ENCODE assay signal across 13 mouse cellular contexts in genomic region chr7:142025196-142025595, GRCm38 (mm10). TPM values are rescaled to one million over a fixed set of nuclear protein-coding genes. Genes with fewer than 3 reads are reported as not detected.
DNase-seq lines count a peak whose midpoint lies in the region; ATAC-seq and TF ChIP-seq lines count a peak whose summit lies in the region.
"Had no signal": no experiment of that assay in that cellular context is flagged by ENCODE, and none has a peak within 500 bp of the region (broad histone marks: within the 10 kb centered on the region; RNA-seq: fewer than 3 reads in every experiment).

No protein-coding gene starts in this region.

- no peaks in the 10 kb centered on the region for H3K27me3 ChIP-seq in erythroblast, embryonic 14.5 days (ENCODE audit: control insufficient read depth)
- no peaks in the 10 kb centered on the region for H3K27me3 ChIP-seq in kidney, adult 2 months (replicated peaks; ENCODE audit: control insufficient read depth, insufficient read depth, low read length)
- no peaks in the 10 kb centered on the region for H3K27me3 ChIP-seq in neural tube, embryonic 13.5 days

- no peak overlapping the region for H3K27ac ChIP-seq in kidney, adult 2 months (ENCODE audit: insufficient read depth, low read depth, low read length)
- H3K27ac ChIP-seq in neural tube, embryonic 13.5 days (replicated peaks), result 0 out of 2 replicates have a peak overlapping the region, but pooled peaks have one; percentile 6

- H3K36me3 ChIP-seq in erythroblast, embryonic 14.5 days (ENCODE audit: control insufficient read depth), result peaks cover 72% of the 10 kb centered on the region
- no peaks in the 10 kb centered on the region for H3K36me3 ChIP-seq in kidney, adult 2 months (ENCODE audit: control insufficient read depth, insufficient read depth, low read length)
- no peaks in the 10 kb centered on the region for H3K36me3 ChIP-seq in neural tube, embryonic 13.5 days

- no peak for DNase-seq in kidney, adult 2 months
- DNase-seq in kidney, postnatal 10 days, result no peak
- DNase-seq in neural tube, embryonic 10.5 days (ENCODE audit: extremely low spot score, low spot score), result no peak
- no peak for DNase-seq in embryo, embryonic 11 days
- DNase-seq: gastrocnemius, postnatal 10 days; left cerebral cortex, postnatal 4 days; thymus, adult 18-20 months had no signal

- no peak for TF ChIP-seq POLR2A in kidney, adult 2 months (IDR thresholded peaks at IDR 0.05; ENCODE audit: low read depth, low read length)

- H3K9me3 ChIP-seq in erythroblast, embryonic 14.5 days (ENCODE audit: control insufficient read depth, low read length), result no peaks in the 10 kb centered on the region
- H3K9me3 ChIP-seq in neural tube, embryonic 13.5 days, result no peaks in the 10 kb centered on the region
- H3K9me3 ChIP-seq: G1E had no signal

- H3K9ac ChIP-seq in neural tube, embryonic 13.5 days, result no peak overlapping the region

- no peak overlapping the region for H3K4me2 ChIP-seq in neural tube, embryonic 13.5 days

- ATAC-seq in erythroblast, adult 5-6 weeks (replicated peaks; ENCODE audit: low FRiP score, poor library complexity, severe bottlenecking), result no peak
- no peak for ATAC-seq in neural tube, embryonic 13.5 days (ENCODE audit: low read depth)
- ATAC-seq in megakaryocyte, adult 5-6 weeks (ENCODE audit: poor library complexity, severe bottlenecking), result no peak
- ATAC-seq: midbrain, embryonic 16.5 days had no signal

- no peak for TF ChIP-seq CTCF in kidney, adult 2 months (conservative IDR thresholded peaks at IDR 0.05; ENCODE audit: insufficient read depth, insufficient read length, low read depth, low read length)

- peak overlapping the region; percentile 68 for H3K4me3 ChIP-seq in erythroblast, embryonic 14.5 days (replicated peaks)
- peak overlapping the region; percentile 7; the same call in 1 of the 2 replicates for H3K4me3 ChIP-seq in kidney, adult 2 months (ENCODE audit: insufficient read depth, low read depth, low read length)
- H3K4me3 ChIP-seq in neural tube, embryonic 13.5 days, result no peak overlapping the region

- H3K4me1 ChIP-seq in erythroblast, embryonic 14.5 days (ENCODE audit: control insufficient read depth), result peaks cover 74% of the 10 kb centered on the region
- peaks cover 20% of the 10 kb centered on the region for H3K4me1 ChIP-seq in kidney, adult 2 months (ENCODE audit: control insufficient read depth, insufficient read depth, low read length)
- H3K4me1 ChIP-seq in neural tube, embryonic 13.5 days (replicated peaks), result peaks cover 40% of the 10 kb centered on the region

- 60% methylated on average over 2 of the region's 2 CpGs for WGBS in kidney, adult 2 months
- WGBS in neural tube, embryonic 13.5 days, result 55% methylated on average over 2 of the region's 2 CpGs

RNA-seq across cellular contexts. Expression of gene Mob2, which starts 35.7 kb away (rescaled TPM):
- 24.8 and 29.2 TPM in 2 replicates for polyA plus RNA-seq in erythroblast, embryonic 14.5 days (2012)
- 67.1 and 69.6 TPM in 2 replicates for total RNA-seq in erythroblast, adult 5-6 weeks (2015; ENCODE audit: low replicate concordance)
- total RNA-seq in erythroblast, adult 5-6 weeks (2017; ENCODE audit: low replicate concordance), result 75.1 and 76.9 TPM in 2 replicates
- 44.0 and 45.3 TPM in 2 replicates for polyA plus RNA-seq in kidney, adult 2 months (2012; rRNA removed)
- polyA plus RNA-seq in neural tube, embryonic 13.5 days (2015; fragmentation: Nextera tagmentation; extraction: Ambion mirVana), result 51.3 and 52.8 TPM in 2 replicates
- total RNA-seq in megakaryocyte, adult 5-6 weeks (2015), result 25.5 and 34.4 TPM in 2 replicates
- total RNA-seq in megakaryocyte, adult 5-6 weeks (2017), result 29.7 and 31.7 TPM in 2 replicates
